Mouse (Mus musculus) ES-E14 (cell line): ENCODE data around the gene Itgb6. TPM values are rescaled to one million over a fixed set of nuclear protein-coding genes. Genes with fewer than 3 reads are reported as not detected.

Source experiments
- DNase-seq: peaks from one replicate; pipeline ENCODE4 v3.0.0-alpha.2; 2013; ENCODE audit warnings: low read depth, low spot score
- H3K27ac ChIP-seq: 2 replicates; pipeline ENCODE4 v1.5.1; 2012; ENCODE audit warnings: low read depth, mild to moderate bottlenecking, low read length, moderate library complexity, mixed read lengths; ENCODE audit not compliant: poor library complexity, insufficient read depth, severe bottlenecking
- H3K36me3 ChIP-seq: 2 replicates; pipeline ENCODE4 v1.6.1; 2012; ENCODE audit warnings: mild to moderate bottlenecking, low read length, moderate library complexity, mixed read lengths; ENCODE audit not compliant: control insufficient read depth, poor library complexity, insufficient read depth, severe bottlenecking
- H3K4me1 ChIP-seq, 2 experiments: fragments of 150-350 bp in 1 of 2; sonication (generic) in 1 of 2; 2 replicates each; pipeline ENCODE4 v1.6.1; 2012; ENCODE audit warnings: low read length in 2 of 2, mild to moderate bottlenecking in 1 of 2, mixed read lengths in 1 of 2; ENCODE audit not compliant: control insufficient read depth in 2 of 2, insufficient read depth in 2 of 2, poor library complexity in 1 of 2
- H3K4me3 ChIP-seq, 2 experiments: fragments of 150-350 bp in 1 of 2; sonication (generic) in 1 of 2; 2 replicates each; pipeline ENCODE4 v1.5.1; 2012; ENCODE audit warnings: low read length in 2 of 2, low read depth in 1 of 2, mild to moderate bottlenecking in 1 of 2, mixed read lengths in 1 of 2; ENCODE audit not compliant: insufficient read depth in 1 of 2, poor library complexity in 1 of 2, severe bottlenecking in 1 of 2
- H3K9ac ChIP-seq: 2 replicates; pipeline ENCODE4 v1.6.1; 2012; ENCODE audit warnings: low read depth, mild to moderate bottlenecking, low read length, mixed read lengths; ENCODE audit not compliant: poor library complexity, insufficient read depth, severe bottlenecking
- H3K9me3 ChIP-seq: fragments of 150-350 bp; sonication (generic); 2 replicates; pipeline ENCODE4 v1.6.1; 2012; ENCODE audit warnings: low read depth, mild to moderate bottlenecking, low read length; ENCODE audit not compliant: control insufficient read depth, insufficient read depth
- CHD2 ChIP-seq: IDR thresholded peaks from 2 replicates; pipeline ENCODE4 v1.6.1; 2014; ENCODE audit warnings: mild to moderate bottlenecking, low read depth, low read length, inconsistent platforms
- HCFC1 ChIP-seq: IDR thresholded peaks from 2 replicates; pipeline ENCODE4 v1.6.1; 2012; ENCODE audit warnings: low read length, inconsistent platforms, borderline replicate concordance; ENCODE audit not compliant: insufficient read depth
- MAFK ChIP-seq: IDR thresholded peaks from 2 replicates; pipeline ENCODE4 v1.6.1; 2014; ENCODE audit warnings: mild to moderate bottlenecking, low read depth, low read length, inconsistent platforms; ENCODE audit not compliant: insufficient read depth
- ZC3H11A ChIP-seq: IDR thresholded peaks from 2 replicates; pipeline ENCODE4 v1.6.1; 2012; ENCODE audit warnings: low read depth, mild to moderate bottlenecking, inconsistent platforms, low read length, borderline replicate concordance
- ZNF384 ChIP-seq: IDR thresholded peaks from 2 replicates; pipeline ENCODE4 v1.6.1; 2012; ENCODE audit warnings: low read depth, low read length, inconsistent platforms
- in situ Hi-C, 2 experiments: fragments of 600-800 bp; cut with MboI; formaldehyde crosslinking; loops; one replicate each; pipeline ENCODE4 v1.15.1; 2025; ENCODE audit warnings: low sequenced_read_pairs in 2 of 2, inconsistent platforms in 1 of 2; ENCODE audit not compliant: unreplicated experiment in 2 of 2
- total RNA-seq: library from RNA; depleted of rRNA; stranded (reverse); fragments of 300-350 nt; gene quantifications from 2 replicates; pipeline ENCODE4 v1.2.3, GENCODE M21; 2012

The Itgb6 gene
- total RNA-seq, 1 experiment: 0.04 TPM

DNA sequence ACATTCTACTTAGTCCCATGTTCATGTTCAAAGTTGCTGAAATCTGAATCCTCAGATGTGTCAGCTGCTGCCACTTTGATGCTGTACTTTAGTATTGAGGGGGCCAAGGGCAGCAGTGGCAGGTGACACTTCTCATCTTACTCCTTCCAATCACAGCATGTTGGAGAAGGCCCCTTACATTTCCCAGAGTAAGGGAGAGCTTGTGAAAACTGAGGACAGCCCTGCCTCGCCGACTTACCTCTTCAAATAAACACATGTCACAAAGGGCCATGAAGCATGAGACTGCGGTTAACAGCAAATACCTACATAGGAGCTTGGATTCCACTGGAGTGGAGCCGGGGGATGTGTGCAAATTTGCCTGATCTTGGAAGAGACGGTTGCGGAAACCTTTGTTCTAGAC is 86.4 kb downstream of the Itgb6 start:
- DNase-seq: no peak
- H3K9me3 ChIP-seq: no peaks in the 10 kb centered on the region
- no peaks in the 10 kb centered on the region for H3K4me1 ChIP-seq
- TF ChIP-seq CHD2: no peak
- no peak for TF ChIP-seq ZC3H11A
- no peak for TF ChIP-seq ZNF384
- TF ChIP-seq HCFC1: no peak
- TF ChIP-seq MAFK: no peak
- H3K4me3 ChIP-seq: no peak overlapping the region
- in situ Hi-C loops: no loop called here
- H3K36me3 ChIP-seq: no peaks in the 10 kb centered on the region
- no peak overlapping the region for H3K27ac ChIP-seq
- H3K9ac ChIP-seq: no peak overlapping the region

- DNase-seq: no peak
- H3K36me3 ChIP-seq: no peaks in the 10 kb centered on the region
- no peak overlapping the region for H3K4me3 ChIP-seq
- no peaks in the 10 kb centered on the region for H3K9me3 ChIP-seq
- no peaks in the 10 kb centered on the region for H3K4me1 ChIP-seq
- no peak overlapping the region for H3K27ac ChIP-seq
- H3K9ac ChIP-seq: no peak overlapping the region
- TF ChIP-seq ZNF384: no peak
- no peak for TF ChIP-seq HCFC1
- in situ Hi-C loops: no loop called here
These were observed 89.7 kb downstream of the Itgb6 start for GRCm38 (mm10) chr2:60632791-60633190.

- no peaks in the 10 kb centered on the region for H3K36me3 ChIP-seq
- TF ChIP-seq MAFK (no peak), ZC3H11A (no peak), ZNF384 (no peak), HCFC1 (no peak), CHD2 (no peak)
- in situ Hi-C loops: no loop called here
These were observed 92.1 kb downstream of the Itgb6 start for GRCm38 (mm10) chr2:60630304-60630703.

DNA sequence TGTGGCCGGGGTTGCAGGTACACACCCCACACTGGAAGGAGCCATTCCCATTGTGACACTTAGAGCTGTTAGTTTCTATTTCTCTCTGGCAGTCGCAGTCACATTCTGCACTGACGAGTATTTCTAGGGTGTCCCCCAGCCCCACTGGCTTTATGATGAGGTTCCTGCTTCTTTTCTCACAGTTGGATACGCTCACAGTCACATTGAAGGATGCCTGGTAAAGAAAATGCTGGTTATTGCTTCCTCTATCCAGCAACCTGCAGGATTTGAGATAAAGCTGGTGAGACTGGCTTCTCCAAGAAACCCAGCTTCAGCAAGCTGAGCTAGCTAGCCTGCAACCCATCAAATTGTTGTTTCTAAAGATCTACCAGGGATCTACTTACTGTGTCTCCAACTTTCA is 94.5 kb downstream of the Itgb6 start:
- no peaks in the 10 kb centered on the region for H3K9me3 ChIP-seq
- in situ Hi-C loops: no loop called here
- no peak for DNase-seq
- H3K27ac ChIP-seq: no peak overlapping the region
- H3K4me3 ChIP-seq: no peak overlapping the region
- no peaks in the 10 kb centered on the region for H3K4me1 ChIP-seq
- TF ChIP-seq HCFC1 (no peak), MAFK (no peak), ZC3H11A (no peak)
- H3K9ac ChIP-seq: no peak overlapping the region
- H3K36me3 ChIP-seq: no peaks in the 10 kb centered on the region

More at GRCm38 (mm10) chr2:60630304-60630703, 92.1 kb downstream of the Itgb6 start:
- H3K9ac ChIP-seq: no peak overlapping the region
- no peak overlapping the region for H3K27ac ChIP-seq
- no peaks in the 10 kb centered on the region for H3K9me3 ChIP-seq
- no peak overlapping the region for H3K4me3 ChIP-seq
- no peak for DNase-seq
- no peaks in the 10 kb centered on the region for H3K4me1 ChIP-seq

DNA sequence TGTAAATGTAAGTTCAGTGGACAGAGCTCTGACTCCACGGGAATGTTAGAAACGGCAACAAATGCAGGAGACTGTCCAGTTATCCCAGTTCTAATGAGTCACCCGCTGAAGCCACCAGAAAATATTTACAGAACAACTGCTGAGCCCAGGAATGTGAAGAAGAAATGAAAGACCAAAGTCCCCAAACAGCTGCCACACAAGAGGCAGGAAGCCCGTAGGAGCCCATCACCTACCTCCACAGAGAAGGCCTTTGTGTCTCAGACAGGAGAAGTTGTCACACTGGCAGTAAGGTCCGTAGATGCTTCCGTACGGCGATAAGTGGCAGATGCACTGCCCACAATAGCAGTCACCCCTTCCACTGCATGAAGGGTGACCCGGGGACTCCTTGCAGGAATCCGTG is 94.9 kb downstream of the Itgb6 start:
- TF ChIP-seq ZC3H11A (no peak), ZNF384 (no peak), CHD2 (no peak), HCFC1 (no peak), MAFK (no peak)
- Histone ChIP-seq H3K27ac (no peak overlapping the region), H3K9me3 (no peaks in the 10 kb centered on the region), H3K9ac (no peak overlapping the region), H3K4me3 (no peak overlapping the region), H3K4me1 (no peaks in the 10 kb centered on the region), H3K36me3 (no peaks in the 10 kb centered on the region)
- in situ Hi-C loops: no loop called here
- no peak for DNase-seq
